Mouse (Mus musculus): ENCODE results near the gene Meis1. TPM values are rescaled to one million over a fixed set of nuclear protein-coding genes. Genes with fewer than 3 reads are reported as not detected.

Meis1 gene
- total and polyA plus RNA-seq, 3 experiments: 0.19 to 3.6 (median 0.81) TPM

GRCm38 (mm10) chr11:18830087-18830486 lies 188.7 kb downstream of the Meis1 start:
- dilution Hi-C loops (cut with MboI; ENCODE audit: extremely low pct_ligation_motif_present, extremely low pct_unique_long_range_greater_than_20kb, low sequenced_read_pairs): no loop called here
- DNase-seq (ENCODE audit: extremely low read depth): no peak
- H3K4me1 ChIP-seq (ENCODE audit: control insufficient read depth in 1 of 2, insufficient read depth in 2 of 2): no peaks in the 10 kb centered on the region
- no peaks in the 10 kb centered on the region for H3K36me3 ChIP-seq (replicated peaks in 1 of 2; ENCODE audit: control insufficient read depth in 1 of 2, insufficient read depth in 1 of 2, low read length in 1 of 2)
- no peaks in the 10 kb centered on the region for H3K27me3 ChIP-seq (replicated peaks)
- H3K27ac ChIP-seq (ENCODE audit: insufficient read depth, low read depth): no peak overlapping the region
- peaks cover 2% of the 10 kb centered on the region for H3K9me3 ChIP-seq (replicated peaks; ENCODE audit: low read length)
- H3K79me2 ChIP-seq (replicated peaks; ENCODE audit: control insufficient read depth, extremely low read depth, insufficient read depth, poor library complexity, severe bottlenecking): no peaks in the 10 kb centered on the region
- no peak overlapping the region for H3K4me2 ChIP-seq (ENCODE audit: insufficient read depth, low read depth, poor library complexity, severe bottlenecking)
- no peak overlapping the region for H3K9ac ChIP-seq (ENCODE audit: insufficient read depth, low read depth)
- in situ Hi-C loops (cut with MboI; ENCODE audit: low pct_ligation_motif_present, low pct_unique_long_range_greater_than_20kb, low sequenced_read_pairs): no loop called here
- H3K4me3 ChIP-seq (replicated peaks in 1 of 3; ENCODE audit: low read depth in 2 of 3, low read length in 2 of 3, poor library complexity in 1 of 3): no peak overlapping the region
- TF ChIP-seq NELFE (IDR thresholded peaks at IDR 0.05; ENCODE audit: low read depth, low read length) (no peak), SIN3A (IDR thresholded peaks at IDR 0.05; ENCODE audit: low read length) (no peak), MYC (IDR thresholded peaks at IDR 0.05; ENCODE audit: low read depth, low read length) (no peak), SMC3 (IDR thresholded peaks at IDR 0.05; ENCODE audit: low read depth, low read length) (no peak), TCF12 (IDR thresholded peaks at IDR 0.05; ENCODE audit: low read depth, low read length) (no peak), MAX (IDR thresholded peaks at IDR 0.05; ENCODE audit: low read length) (no peak), ETS1 (conservative IDR thresholded peaks at IDR 0.05; ENCODE audit: low read depth, low read length) (no peak)
